8 mouse cellular contexts compared by ENCODE assay signal in genomic region chr19:33589626-33590302, GRCm38 (mm10). TPM values are rescaled to one million over a fixed set of nuclear protein-coding genes. Genes with fewer than 3 reads are reported as not detected.
DNase-seq lines count a peak whose midpoint lies in the region; ATAC-seq lines count a peak whose summit lies in the region.
"Not testable (repeated sequence)": the region's sequence is repeated elsewhere in the genome, so short reads cannot be mapped to it uniquely, and the experiment has no call there.

No protein-coding gene starts in this region.

- peak overlapping the region; percentile 48 for H3K4me2 ChIP-seq in hindbrain, embryonic 13.5 days
- H3K4me2 ChIP-seq in lung, embryonic 15.5 days = peak overlapping the region; percentile 53

- H3K9ac ChIP-seq in hindbrain, embryonic 13.5 days = peak overlapping the region; percentile 69
- peak overlapping the region; percentile 32; the same call in 1 of the 2 replicates for H3K9ac ChIP-seq in lung, embryonic 15.5 days

- DNase-seq in T-cell, adult 2 months (ENCODE audit: low spot score) = peak; percentile 56
- peak; percentile 23 to 49 for DNase-seq in cerebellum, postnatal 4 days (ENCODE audit: low spot score in 2 of 2)
- DNase-seq in frontal cortex, postnatal 36 days (ENCODE audit: low spot score in 2 of 2) = peak; percentile 53 to 63
- peak; percentile 46 to 63 for DNase-seq in layer of hippocampus, postnatal 10 days (ENCODE audit: low spot score in 2 of 2)
- DNase-seq in ovary, adult 18-20 months (ENCODE audit: low spot score) = peak; percentile 26
- DNase-seq in thymus, adult 18-20 months = peak; percentile 13 to 35

- peak overlapping the region; percentile 42 for H3K4me3 ChIP-seq in hindbrain, embryonic 13.5 days
- H3K4me3 ChIP-seq in lung, embryonic 15.5 days = peak overlapping the region; percentile 38

- 6% methylated on average over 10 of the region's 38 CpGs for WGBS in hindbrain, embryonic 13.5 days
- 9% methylated on average over 10 of the region's 38 CpGs for WGBS in lung, embryonic 15.5 days

- H3K4me1 ChIP-seq in hindbrain, embryonic 13.5 days (replicated peaks); lung, embryonic 15.5 days: not testable (repeated sequence)

- H3K9me3 ChIP-seq in hindbrain, embryonic 13.5 days; lung, embryonic 15.5 days: not testable (repeated sequence)

- peak; percentile 99 for ATAC-seq in hindbrain, embryonic 13.5 days (ENCODE audit: low FRiP score)
- ATAC-seq in lung, embryonic 15.5 days (ENCODE audit: borderline replicate concordance, extremely low read depth, low FRiP score, low TSS enrichment) = peak; percentile 99

- H3K36me3 ChIP-seq in hindbrain, embryonic 13.5 days; lung, embryonic 15.5 days: not testable (repeated sequence)

- peak overlapping the region; percentile 64; the same call in 1 of the 2 replicates for H3K27ac ChIP-seq in hindbrain, embryonic 13.5 days
- not testable (repeated sequence) for H3K27ac ChIP-seq in lung, embryonic 15.5 days

- H3K27me3 ChIP-seq in hindbrain, embryonic 13.5 days; lung, embryonic 15.5 days: not testable (repeated sequence)

RNA-seq across cellular contexts. Expression of gene Gm8978, which starts 35.3 kb away (rescaled TPM):
- not detected in 2 replicates for polyA plus RNA-seq in hindbrain, embryonic 13.5 days (2015; fragmentation: Nextera tagmentation; extraction: Ambion mirVana)
- total RNA-seq in layer of hippocampus, postnatal 10 days (2021) = not detected
- polyA plus RNA-seq in lung, embryonic 15.5 days (2015; fragmentation: Nextera tagmentation; extraction: Ambion mirVana) = not detected in 2 replicates
